Mouse (Mus musculus) G1E-ER4 (cell line): Measurements from ENCODE around the gene Il24. TPM values are rescaled to one million over a fixed set of nuclear protein-coding genes. Genes with fewer than 3 reads are reported as not detected.

Experiments used
- GATA1 ChIP-seq: IDR thresholded peaks from one replicate; pipeline ENCODE4 v1.8.0; 2012; ENCODE audit warnings: low read length, inconsistent platforms
- polyA plus RNA-seq: library from polyadenylated mRNA; stranded (reverse); fragments of >175 nt; gene quantifications from 2 replicates; pipeline ENCODE4 v1.2.3, GENCODE M21; 2012

The Il24 gene
- polyA plus RNA-seq, 1 experiment, result not detected

DNA sequence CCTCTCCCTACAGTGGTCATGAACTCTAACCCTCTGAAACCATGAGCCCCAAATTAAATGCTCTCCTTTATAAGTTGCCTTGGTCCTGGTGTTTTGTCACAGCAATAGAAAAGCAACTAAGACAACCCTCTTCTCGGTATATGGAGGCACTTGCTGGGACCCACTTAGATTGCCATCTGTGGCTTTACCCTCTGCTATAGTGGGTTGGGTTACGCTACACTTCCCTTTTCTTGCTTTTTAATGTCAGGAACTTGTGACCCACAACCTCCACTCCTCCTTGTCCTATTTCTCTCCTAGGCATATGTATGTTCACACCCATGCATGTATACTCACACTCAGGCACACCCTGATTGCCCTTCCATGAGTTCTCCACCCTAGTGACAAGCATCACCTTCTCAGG lies 14.3 kb downstream of the Il24 start:
- no peak for TF ChIP-seq GATA1

DNA sequence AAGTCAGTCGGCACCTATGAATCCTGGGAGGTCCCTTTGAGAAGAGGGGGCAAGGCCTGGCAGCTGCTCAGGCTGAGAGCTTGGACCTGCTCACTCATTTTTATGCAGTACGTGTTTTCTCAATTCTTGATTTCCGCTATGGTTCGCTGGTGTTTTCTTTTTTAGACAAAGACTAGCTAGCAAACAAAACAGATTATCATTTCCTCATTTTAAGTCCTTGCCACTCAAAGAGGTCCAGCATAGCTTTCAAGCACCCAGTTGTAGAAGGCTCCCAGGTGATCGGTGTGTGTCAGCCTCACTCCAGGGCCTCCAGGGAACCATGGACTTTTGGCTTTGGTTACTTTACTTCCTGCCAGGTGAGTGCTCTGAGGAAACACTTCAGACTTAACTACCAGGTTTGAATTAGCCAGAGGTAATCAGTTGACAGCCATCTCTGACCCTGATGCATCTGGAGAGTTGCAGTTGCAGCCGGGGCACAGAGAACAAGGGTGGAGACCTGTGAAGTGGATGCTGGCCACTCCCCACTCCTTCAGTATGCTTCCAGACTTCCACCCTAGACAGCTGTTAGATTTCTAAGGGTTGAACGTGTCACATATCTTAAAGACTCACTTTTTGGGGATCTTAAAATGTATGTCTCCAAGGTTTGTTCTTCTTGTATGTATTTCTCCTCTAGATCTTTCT lies 21.6 kb downstream of the Il24 start, which contains the start of gene Fcmr:
Gene Fcmr (plus strand): TSS at position 129 of the 681 bp plus-strand sequence.
- TF ChIP-seq GATA1, result no peak

GRCm38 (mm10) chr1:130864741-130865140 lies 22.5 kb downstream of the Il24 start:
- TF ChIP-seq GATA1, result no peak

DNA sequence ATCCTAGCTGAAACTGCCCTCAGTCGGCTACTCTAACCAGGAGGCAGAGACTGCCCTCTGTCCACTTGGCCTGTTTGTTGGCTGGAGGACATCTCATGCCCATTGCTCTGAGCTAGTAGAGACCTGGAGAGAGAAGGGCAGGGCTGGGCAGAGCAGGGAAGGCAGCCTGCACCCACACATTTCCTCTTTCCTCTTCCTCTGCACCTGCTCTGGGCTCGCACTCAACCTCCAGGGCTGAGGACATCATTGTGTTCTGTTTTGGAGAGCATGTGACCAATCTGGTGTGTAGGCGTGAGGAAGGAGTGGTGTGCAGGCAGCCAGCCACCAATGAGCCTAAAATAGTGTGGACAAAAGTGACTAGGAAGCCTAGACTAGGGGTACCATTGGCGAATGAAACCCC lies 23.0 kb downstream of the Il24 start:
- no peak for TF ChIP-seq GATA1

DNA sequence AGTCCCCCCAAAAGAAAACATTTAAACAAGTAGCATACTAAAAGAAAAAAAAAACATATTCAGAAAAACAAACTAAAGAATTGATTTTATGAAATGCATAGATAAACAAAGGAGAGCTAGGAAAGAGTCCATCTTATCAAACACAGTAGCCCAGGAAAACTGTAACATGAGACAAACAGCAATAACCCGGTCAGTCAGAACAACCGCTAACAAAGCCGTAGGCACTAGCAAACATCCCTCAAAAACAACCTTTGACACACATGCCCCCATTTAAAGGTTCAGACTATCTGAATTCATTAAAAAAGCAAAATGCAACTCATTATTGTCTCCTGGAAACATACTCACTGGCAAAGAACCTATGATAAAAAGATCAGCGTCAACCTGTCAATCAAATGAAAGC lies 29.8 kb downstream of the Il24 start:
- no peak for TF ChIP-seq GATA1

- TF ChIP-seq GATA1, result no peak
These were observed 31.5 kb downstream of the Il24 start for GRCm38 (mm10) chr1:130855723-130856122.

GRCm38 (mm10) chr1:130854819-130855218 lies 32.4 kb downstream of the Il24 start:
- no peak for TF ChIP-seq GATA1

DNA sequence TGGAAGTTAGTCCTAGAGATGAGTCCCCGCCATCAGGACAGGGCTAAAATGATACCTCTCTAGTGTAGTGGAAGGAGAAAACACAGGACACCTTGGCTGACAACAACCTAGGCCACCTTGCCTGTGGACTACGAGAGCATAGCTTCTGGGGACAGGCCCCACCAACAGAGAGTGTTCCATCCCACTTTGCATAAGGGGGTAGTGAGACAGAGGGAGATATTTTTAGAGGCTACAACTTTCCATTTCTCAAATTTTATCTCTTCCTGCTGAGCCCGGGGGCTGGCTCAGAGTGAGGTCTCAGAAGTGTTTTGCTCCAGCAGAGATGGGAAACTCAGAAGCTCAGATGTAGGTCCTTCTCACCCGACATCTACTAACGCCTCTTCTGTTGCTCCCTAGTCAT lies 36.8 kb downstream of the Il24 start:
- TF ChIP-seq GATA1, result no peak

GRCm38 (mm10) chr1:130849530-130850214 lies 37.6 kb downstream of the Il24 start:
- TF ChIP-seq GATA1, result no peak

GRCm38 (mm10) chr1:130844516-130844915 lies 42.7 kb downstream of the Il24 start:
- TF ChIP-seq GATA1, result no peak

- TF ChIP-seq GATA1, result no peak
These were observed 45.6 kb downstream of the Il24 start for GRCm38 (mm10) chr1:130841621-130842020.

GRCm38 (mm10) chr1:130840599-130841379 lies 46.5 kb downstream of the Il24 start:
- TF ChIP-seq GATA1, result no peak

GRCm38 (mm10) chr1:130838288-130838687 lies 49.0 kb downstream of the Il24 start:
- no peak for TF ChIP-seq GATA1

GRCm38 (mm10) chr1:130835161-130835936 lies 51.9 kb downstream of the Il24 start:
- TF ChIP-seq GATA1, result no peak
